Mouse (Mus musculus) midbrain, embryonic 14.5 days (tissue): Measurements from ENCODE around the gene Sspn. TPM values are rescaled to one million over a fixed set of nuclear protein-coding genes. Genes with fewer than 3 reads are reported as not detected.

Experiments
- ATAC-seq: fragments of 200-750 bp; cut with Nextera tagmentation; 2 replicates; pipeline ENCODE4 v1.8.0; 2017; ENCODE audit warnings: moderate number of reproducible peaks, moderate library complexity; ENCODE audit not compliant: low FRiP score, low TSS enrichment
- DNase-seq: peaks from one replicate; pipeline ENCODE4 v3.0.0-alpha.2; 2015
- H3K27ac ChIP-seq: fragments of 300-500 bp; sonication (generic); replicated peaks from 2 replicates; pipeline ENCODE4 v1.5.1; 2014; ENCODE audit warnings: mild to moderate bottlenecking, low read depth, low read length, moderate library complexity
- H3K27me3 ChIP-seq: fragments of 300-500 bp; sonication (generic); 2 replicates; pipeline ENCODE4 v1.6.1; 2014; ENCODE audit warnings: low read length, control low read depth, mixed read lengths; ENCODE audit not compliant: control insufficient read depth, insufficient read depth
- H3K36me3 ChIP-seq: fragments of 300-500 bp; sonication (generic); 2 replicates; pipeline ENCODE4 v1.6.1; 2014; ENCODE audit warnings: low read length, control low read depth; ENCODE audit not compliant: control insufficient read depth, insufficient read depth
- H3K4me1 ChIP-seq: fragments of 300-500 bp; sonication (generic); 2 replicates; pipeline ENCODE4 v1.6.1; 2014; ENCODE audit warnings: mild to moderate bottlenecking, antibody characterized with exemption, low read length, control low read depth; ENCODE audit not compliant: control insufficient read depth, insufficient read depth
- H3K4me2 ChIP-seq: fragments of 300-500 bp; sonication (generic); 2 replicates; pipeline ENCODE4 v1.6.1; 2014; ENCODE audit warnings: mild to moderate bottlenecking, low read length, moderate library complexity
- H3K4me3 ChIP-seq: fragments of 300-500 bp; sonication (generic); replicated peaks from 2 replicates; pipeline ENCODE4 v1.5.1; 2014; ENCODE audit warnings: low read depth, low read length
- H3K9ac ChIP-seq: fragments of 300-500 bp; sonication (generic); replicated peaks from 2 replicates; pipeline ENCODE4 v1.6.1; 2014; ENCODE audit warnings: mild to moderate bottlenecking, low read length, moderate library complexity
- H3K9me3 ChIP-seq: fragments of 300-500 bp; sonication (generic); 2 replicates; pipeline ENCODE4 v1.6.1; 2016; ENCODE audit warnings: low read length, control low read depth, mixed read lengths; ENCODE audit not compliant: control insufficient read depth
- WGBS: fragments of 180-500 bp; shearing (Covaris S2); extraction: QIAGEN DNeasy Blood & Tissue Kit; methylation state at CpG from one replicate; pipeline ENCODE4 v1.1.7; 2014; 5-methylcytosine and 5-hydroxymethylcytosine counted together
- polyA plus RNA-seq: library from polyadenylated mRNA; unstranded; fragments of >200 nt; fragmentation: Nextera tagmentation; extraction: Ambion mirVana; gene quantifications from 2 replicates; pipeline ENCODE4 v1.2.1, GENCODE M21; 2014

Sspn gene
- polyA plus RNA-seq: 2.5 and 2.9 TPM in 2 replicates

DNA sequence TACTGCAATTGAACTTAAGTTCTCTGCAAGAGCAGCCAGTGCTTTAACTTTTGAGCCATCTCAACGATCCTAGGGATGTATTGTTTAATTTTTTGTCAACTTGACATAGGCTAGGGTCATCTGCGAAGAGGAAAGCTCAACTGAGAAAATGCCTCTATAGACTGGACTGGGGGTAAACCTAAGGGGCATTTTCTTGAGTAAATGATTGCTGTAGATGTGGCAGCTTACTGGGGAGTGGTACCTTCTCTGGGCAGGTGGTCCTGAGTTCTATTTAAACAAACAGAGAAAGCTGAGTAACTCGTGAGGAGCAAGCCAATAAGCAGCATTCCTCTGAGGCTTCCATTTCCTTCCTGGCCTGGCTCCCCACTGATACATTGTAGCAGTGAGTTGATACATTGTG is at the start of gene Sspn:
Sspn (plus strand) TSS at position 301 of the 400 bp plus-strand sequence.
- Histone ChIP-seq H3K4me1 (peaks cover 4% of the 10 kb centered on the region; the same call in 1 of the 2 replicates), H3K9ac (no peak within 1 kb of the TSS), H3K27me3 (no peaks in the 10 kb centered on the region), H3K36me3 (no peaks in the 10 kb centered on the region), H3K4me2 (no peak within 1 kb of the TSS), H3K4me3 (no peak within 1 kb of the TSS), H3K27ac (no peak within 1 kb of the TSS), H3K9me3 (no peaks in the 10 kb centered on the region)
- ATAC-seq (no peak), DNase-seq (no peak)
- 68% methylated on average over 3 of the region's 3 CpGs for WGBS

DNA sequence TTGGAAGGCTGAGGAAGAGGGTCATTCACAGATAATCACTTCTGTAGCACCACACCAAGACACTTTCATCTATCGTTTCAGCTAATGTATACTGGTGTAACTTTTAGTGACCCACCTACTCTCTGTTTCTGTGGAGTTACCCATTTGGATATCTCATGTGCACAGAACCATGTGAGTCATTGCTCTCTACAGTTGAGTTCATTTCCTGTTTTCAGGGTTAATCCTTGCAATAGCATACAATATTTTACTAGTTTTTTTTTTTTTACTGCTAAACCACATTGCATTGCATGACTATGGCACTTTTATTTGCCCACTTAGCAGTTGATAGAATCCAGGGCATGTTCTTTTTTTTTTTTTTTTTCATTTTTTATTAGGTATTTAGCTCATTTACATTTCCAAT is 48.4 kb upstream of the Sspn start:
- H3K9ac ChIP-seq: no peak overlapping the region
- H3K4me1 ChIP-seq: no peaks in the 10 kb centered on the region
- WGBS: 95% methylated on average over 1 of the region's 1 CpGs
- no peaks in the 10 kb centered on the region for H3K27me3 ChIP-seq
- H3K27ac ChIP-seq: no peak overlapping the region
- H3K4me2 ChIP-seq: no peak overlapping the region
- no peaks in the 10 kb centered on the region for H3K9me3 ChIP-seq
- ATAC-seq (no peak), DNase-seq (no peak)
- no peaks in the 10 kb centered on the region for H3K36me3 ChIP-seq
- no peak overlapping the region for H3K4me3 ChIP-seq

DNA sequence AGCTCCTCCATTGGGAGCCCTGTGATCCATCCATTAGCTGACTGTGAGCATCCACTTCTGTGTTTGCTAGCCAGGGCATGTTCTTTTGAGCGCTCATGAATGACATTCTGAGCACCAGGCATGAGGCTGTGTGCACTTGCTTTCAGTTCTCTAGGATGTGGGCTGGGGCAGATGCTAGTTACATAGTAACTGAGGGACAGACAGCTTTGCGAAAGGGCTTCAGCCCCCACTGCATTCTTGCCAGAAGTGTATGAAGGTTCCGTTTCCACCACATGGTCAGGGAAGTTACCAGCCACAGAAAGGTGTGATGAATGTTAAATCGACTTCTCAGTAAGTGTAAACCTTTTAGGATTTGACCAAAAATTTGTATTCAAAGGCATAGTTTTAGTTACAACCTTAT is 47.8 kb upstream of the Sspn start:
- Histone ChIP-seq H3K4me2 (no peak overlapping the region), H3K9ac (no peak overlapping the region), H3K4me3 (no peak overlapping the region), H3K9me3 (no peaks in the 10 kb centered on the region), H3K36me3 (no peaks in the 10 kb centered on the region), H3K27me3 (no peaks in the 10 kb centered on the region), H3K27ac (no peak overlapping the region), H3K4me1 (no peaks in the 10 kb centered on the region)
- ATAC-seq: no peak
- 93% methylated on average over 4 of the region's 4 CpGs for WGBS
- no peak for DNase-seq

DNA sequence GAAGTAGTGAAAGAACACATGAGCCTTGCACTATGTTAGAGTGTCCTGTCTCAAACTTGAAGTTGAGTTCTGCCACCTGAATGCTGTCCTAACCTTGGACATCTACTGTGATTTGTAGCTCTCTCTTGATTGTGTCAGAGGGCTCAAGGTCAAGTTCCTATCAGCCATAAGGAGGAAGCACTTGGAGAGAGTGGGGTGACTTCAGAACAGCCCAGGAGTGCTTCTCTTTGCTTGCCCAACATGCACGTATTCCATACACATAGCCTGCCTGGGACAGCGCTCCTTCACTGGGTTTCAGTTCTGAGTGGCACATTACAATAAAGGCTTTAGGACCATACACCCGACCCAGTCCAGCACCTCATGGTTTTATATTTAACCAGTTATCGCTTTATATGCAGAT is 46.4 kb upstream of the Sspn start:
- Histone ChIP-seq H3K4me3 (no peak overlapping the region), H3K27me3 (no peaks in the 10 kb centered on the region), H3K27ac (no peak overlapping the region), H3K36me3 (no peaks in the 10 kb centered on the region), H3K4me1 (no peaks in the 10 kb centered on the region), H3K4me2 (no peak overlapping the region), H3K9me3 (no peaks in the 10 kb centered on the region), H3K9ac (no peak overlapping the region)
- WGBS: 90% methylated on average over 4 of the region's 4 CpGs
- no peak for ATAC-seq
- no peak for DNase-seq

DNA sequence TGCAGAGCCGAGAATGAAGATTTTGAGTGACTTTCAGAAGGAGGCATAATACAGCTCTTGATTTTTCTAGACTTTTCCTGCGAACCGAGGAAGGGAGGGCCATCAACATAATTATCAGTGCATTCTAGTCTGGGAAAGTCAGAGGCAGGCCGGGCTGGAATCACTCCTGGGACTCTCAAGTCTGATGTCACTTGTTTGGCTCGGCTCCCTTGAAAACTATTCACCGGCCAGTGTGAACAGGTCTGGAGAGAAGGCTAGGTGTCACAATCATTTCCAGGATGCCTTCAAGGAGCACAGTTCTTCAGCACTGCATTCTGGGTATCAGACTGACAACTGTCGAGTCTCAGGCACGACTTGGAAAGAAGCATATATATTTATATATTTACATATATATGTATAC is 45.2 kb upstream of the Sspn start:
- Histone ChIP-seq H3K27me3 (no peaks in the 10 kb centered on the region), H3K4me3 (no peak overlapping the region), H3K4me2 (no peak overlapping the region), H3K4me1 (no peaks in the 10 kb centered on the region), H3K9ac (no peak overlapping the region), H3K36me3 (no peaks in the 10 kb centered on the region), H3K9me3 (no peaks in the 10 kb centered on the region), H3K27ac (no peak overlapping the region)
- ATAC-seq (no peak), DNase-seq (no peak)
- 84% methylated on average over 8 of the region's 8 CpGs for WGBS

DNA sequence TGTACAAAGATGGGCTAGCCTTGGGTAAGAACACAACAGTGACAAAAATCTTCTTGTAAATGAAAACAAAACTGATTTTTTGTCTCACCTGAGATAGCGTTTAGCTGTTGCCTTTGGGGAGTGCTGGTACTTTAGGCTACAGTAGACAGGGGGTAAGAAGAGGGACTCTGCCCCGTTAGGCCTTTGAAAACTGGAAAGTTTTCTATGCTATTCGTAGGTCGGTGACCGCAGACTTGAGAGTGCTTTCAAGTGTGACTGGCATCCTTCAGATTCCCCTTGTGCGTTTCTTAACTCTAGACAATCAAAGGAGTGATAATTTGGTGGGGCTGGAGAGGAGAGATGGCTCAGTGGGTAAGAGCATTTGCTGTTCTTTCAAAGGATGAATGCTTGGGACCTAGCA is 43.7 kb upstream of the Sspn start:
- Histone ChIP-seq H3K4me2 (no peak overlapping the region), H3K9me3 (no peaks in the 10 kb centered on the region), H3K36me3 (no peaks in the 10 kb centered on the region), H3K9ac (no peak overlapping the region), H3K4me3 (no peak overlapping the region), H3K27me3 (no peaks in the 10 kb centered on the region), H3K27ac (no peak overlapping the region), H3K4me1 (no peaks in the 10 kb centered on the region)
- ATAC-seq (no peak), DNase-seq (no peak)
- WGBS: 62% methylated on average over 6 of the region's 6 CpGs

DNA sequence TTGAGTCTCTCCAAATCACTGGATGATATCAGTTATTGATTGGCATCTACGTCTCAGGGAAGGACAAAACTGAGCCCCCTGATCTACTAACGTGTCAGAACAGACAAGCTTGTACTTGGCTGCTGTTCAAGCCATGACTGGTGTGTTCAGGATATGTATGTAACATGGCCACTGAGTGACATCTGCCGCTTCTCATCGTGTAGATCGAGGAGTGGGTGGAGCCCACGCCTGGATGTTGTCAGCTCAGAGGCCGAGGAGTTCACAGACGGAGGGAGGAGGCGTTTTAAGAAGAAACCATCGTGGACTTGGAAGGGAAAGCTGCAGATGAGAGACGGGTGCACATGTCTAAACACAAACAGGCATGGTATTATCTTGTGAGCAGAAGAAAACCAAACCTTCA is 39.5 kb upstream of the Sspn start:
- no peak for ATAC-seq
- 87% methylated on average over 11 of the region's 11 CpGs for WGBS
- no peak overlapping the region for H3K9ac ChIP-seq
- no peaks in the 10 kb centered on the region for H3K9me3 ChIP-seq
- H3K36me3 ChIP-seq: no peaks in the 10 kb centered on the region
- no peaks in the 10 kb centered on the region for H3K27me3 ChIP-seq
- no peak for DNase-seq
- H3K27ac ChIP-seq: no peak overlapping the region
- no peaks in the 10 kb centered on the region for H3K4me1 ChIP-seq
- H3K4me2 ChIP-seq: no peak overlapping the region
- no peak overlapping the region for H3K4me3 ChIP-seq

DNA sequence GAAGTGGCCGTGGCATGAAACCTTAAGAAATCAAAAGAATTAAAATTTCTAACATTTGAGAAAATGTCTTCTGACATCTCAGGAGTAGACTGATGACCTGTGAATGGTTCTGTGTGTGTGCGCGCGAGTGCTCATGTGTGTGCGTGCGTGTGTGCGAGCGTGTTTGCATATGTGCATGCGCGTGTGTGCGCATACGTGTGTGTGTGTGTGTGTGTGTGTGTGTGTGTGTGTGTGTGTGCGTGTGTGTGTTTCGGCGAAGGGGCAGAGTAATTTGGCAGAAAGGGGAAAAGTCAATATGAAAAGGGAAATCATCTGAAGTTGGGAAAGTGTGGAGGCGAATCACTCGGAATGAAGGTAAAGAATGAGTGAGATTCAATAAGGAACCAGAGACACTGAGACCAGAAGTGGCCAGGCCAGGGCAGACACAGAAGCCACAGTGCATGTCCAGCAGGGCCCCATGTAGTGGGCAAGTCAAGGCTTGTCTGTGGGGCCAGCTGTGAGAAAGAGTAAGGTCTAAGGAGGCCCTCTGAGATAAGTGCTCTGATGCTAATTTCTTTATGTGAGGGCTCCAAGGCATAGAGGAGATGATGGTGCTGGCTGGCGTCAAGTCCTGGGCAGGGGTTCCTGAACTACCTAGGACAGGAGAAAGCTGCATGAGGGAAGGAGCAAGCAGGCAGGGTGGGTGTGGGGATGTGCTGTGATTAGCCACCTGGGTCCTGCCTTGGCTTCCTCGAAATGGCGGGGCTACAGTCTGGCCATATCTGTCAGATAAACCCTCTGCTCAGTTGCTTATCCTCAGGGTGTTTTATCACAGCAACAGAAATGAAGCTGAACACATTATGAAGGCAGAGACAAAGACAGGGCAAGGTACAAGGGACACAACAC is 38.8 kb upstream of the Sspn start:
- Histone ChIP-seq H3K27me3 (no peaks in the 10 kb centered on the region), H3K4me3 (no peak overlapping the region), H3K4me1 (no peaks in the 10 kb centered on the region), H3K4me2 (no peak overlapping the region), H3K9me3 (no peaks in the 10 kb centered on the region), H3K36me3 (no peaks in the 10 kb centered on the region), H3K27ac (no peak overlapping the region), H3K9ac (no peak overlapping the region)
- ATAC-seq: no peak
- no peak for DNase-seq
- 95% methylated on average over 20 of the region's 20 CpGs for WGBS

DNA sequence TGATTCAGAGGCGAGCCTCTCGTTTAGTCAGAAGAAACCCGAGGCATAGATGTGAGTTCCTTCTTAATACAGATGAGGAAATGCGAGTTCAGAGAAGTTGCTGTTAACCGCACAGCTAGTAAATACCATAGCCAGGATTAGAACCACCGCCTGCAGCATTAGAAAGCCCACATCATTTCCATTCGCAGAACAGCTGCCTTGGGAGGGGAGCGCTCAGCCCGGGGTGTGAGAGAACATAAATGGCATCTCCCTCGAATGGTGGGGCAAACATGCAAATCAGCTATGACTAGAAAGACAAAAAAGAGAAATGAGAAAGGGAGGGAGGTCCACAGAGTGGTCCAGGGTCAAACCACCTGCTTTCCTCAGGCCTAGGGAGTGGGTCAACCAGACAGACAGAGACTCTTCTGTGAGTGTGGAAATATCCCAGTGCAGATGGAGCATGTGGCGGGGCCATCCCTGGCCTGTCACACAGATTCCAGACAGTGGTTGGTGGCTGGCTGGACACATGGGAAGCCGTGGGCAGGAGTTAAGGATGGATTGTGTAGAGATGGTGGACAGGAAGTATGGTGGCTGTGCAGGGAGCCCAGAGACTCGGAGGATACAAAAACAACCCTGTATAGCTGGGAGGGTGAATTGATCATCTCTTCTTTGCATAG is 37.9 kb upstream of the Sspn start:
- ATAC-seq: no peak
- 83% methylated on average over 13 of the region's 13 CpGs for WGBS

More for the DNA sequence above, 37.9 kb upstream of the Sspn start:
- no peak overlapping the region for H3K9ac ChIP-seq
- no peaks in the 10 kb centered on the region for H3K9me3 ChIP-seq
- no peak overlapping the region for H3K27ac ChIP-seq
- no peak for DNase-seq
- no peaks in the 10 kb centered on the region for H3K4me1 ChIP-seq
- H3K4me2 ChIP-seq: no peak overlapping the region
- H3K27me3 ChIP-seq: no peaks in the 10 kb centered on the region
- no peak overlapping the region for H3K4me3 ChIP-seq
- H3K36me3 ChIP-seq: no peaks in the 10 kb centered on the region
